ENCODE assay signal across 9 mouse cellular contexts in genomic region chr14:121676121-121676591, GRCm38 (mm10).
DNase-seq lines count a peak whose midpoint lies in the region; ATAC-seq and TF ChIP-seq lines count a peak whose summit lies in the region.
"Had no signal": no experiment of that assay in that cellular context is flagged by ENCODE, and none has a peak within 500 bp of the region (broad histone marks: within the 10 kb centered on the region; RNA-seq: fewer than 3 reads in every experiment).

No protein-coding gene starts in this region.

- H3K9ac ChIP-seq in kidney, embryonic 16.5 days (replicated peaks; ENCODE audit: low read length) = no peak overlapping the region

- peaks cover 2% of the 10 kb centered on the region; the same call in 1 of the 2 replicates for H3K36me3 ChIP-seq in kidney, embryonic 16.5 days (ENCODE audit: insufficient read depth, low read length)

- CTCF ChIA-PET in Patski (lab: Charles Lee) = no interaction called here

- H3K4me1 ChIP-seq in kidney, embryonic 16.5 days (ENCODE audit: insufficient read depth, low read length) = peaks cover 46% of the 10 kb centered on the region

- 0 out of 2 replicates have a peak overlapping the region, but pooled peaks have one; percentile 2 for H3K4me2 ChIP-seq in kidney, embryonic 16.5 days (replicated peaks; ENCODE audit: low read depth, low read length)

- in situ Hi-C loops in Patski (cut with MboI; ENCODE audit: low pct_unique_long_range_greater_than_20kb) = no loop called here

- peak overlapping the region; percentile 92 for H3K27ac ChIP-seq in kidney, embryonic 16.5 days (ENCODE audit: low read length)

- intact Hi-C loops in heart, postnatal 36 days (cut with DNase I) = no loop called here

- no peaks in the 10 kb centered on the region for H3K27me3 ChIP-seq in Patski
- H3K27me3 ChIP-seq in kidney, embryonic 16.5 days (ENCODE audit: insufficient read depth, low read length) = no peaks in the 10 kb centered on the region

- peak; percentile 96 for DNase-seq in heart, adult 11 months
- DNase-seq in heart, postnatal 36 days = no peak
- no peak for DNase-seq in Patski (ENCODE audit: low read depth, low spot score)
- peak; percentile 24 to 47 for DNase-seq in heart, adult 9 months (ENCODE audit: low spot score in 2 of 2)
- DNase-seq in frontal cortex, postnatal 25 days (ENCODE audit: low spot score in 2 of 2) = no peak
- no peak for DNase-seq in layer of hippocampus, postnatal 14 days (ENCODE audit: low spot score in 2 of 2)
- no peak for DNase-seq in frontal cortex, postnatal 36 days (ENCODE audit: low spot score in 2 of 2)

- H3K9me3 ChIP-seq in kidney, embryonic 16.5 days (ENCODE audit: low read length) = no peaks in the 10 kb centered on the region; the same call in 1 of the 2 replicates
- H3K9me3 ChIP-seq: G1E had no signal

- POLR2A ChIA-PET in Patski (lab: Charles Lee) = interaction anchor here (0.5 to 1.0 kb wide), 2 partner anchors 49 to 56 kb away, joined by 3 read pairs; no protein-coding TSS in a partner anchor

- no peak overlapping the region for H3K4me3 ChIP-seq in kidney, embryonic 16.5 days (ENCODE audit: low read length)

- no peak for TF ChIP-seq CTCF in Patski (IDR thresholded peaks at IDR 0.05)

- peak; percentile 37 for ATAC-seq in Patski
- ATAC-seq in kidney, embryonic 16.5 days (ENCODE audit: low FRiP score, low TSS enrichment) = peak; percentile 76

Comparison
In these comparisons a context has a peak if more than half of its experiments do, and no peak if none do; other contexts are left out.
1. DNase-seq: peak in heart, adult 11 months (single experiment) and heart, adult 9 months (2 of 2); none in heart, postnatal 36 days (0 of 2), Patski (single experiment), frontal cortex, postnatal 25 days (0 of 2), layer of hippocampus, postnatal 14 days (0 of 2) and frontal cortex, postnatal 36 days (0 of 2).